Mouse (Mus musculus) MEL (cell line): ENCODE measurements around the gene Nup93. TPM values are rescaled to one million over a fixed set of nuclear protein-coding genes. Genes with fewer than 3 reads are reported as not detected.

ENCODE experiments used
- DNase-seq: peaks from one replicate; pipeline ENCODE4 v3.0.0; 2011; ENCODE audit warnings: low read depth, low spot score
- H3K27ac ChIP-seq: 2 replicates; pipeline ENCODE4 v1.5.1; 2012; ENCODE audit warnings: low read depth, mild to moderate bottlenecking, control low read depth, low read length, moderate library complexity; ENCODE audit not compliant: control insufficient read depth
- H3K27me3 ChIP-seq, 2 experiments: fragments of 150-350 bp in 1 of 2; sonication (generic) in 1 of 2; 2 replicates each; pipeline ENCODE4 v1.6.1; 2012; ENCODE audit warnings: low read length in 2 of 2, mild to moderate bottlenecking in 2 of 2, improper control_type of control experiment in 1 of 2, moderate library complexity in 1 of 2; ENCODE audit not compliant: insufficient read depth in 2 of 2, control insufficient read depth in 1 of 2
- H3K36me3 ChIP-seq, 2 experiments: 2 replicates each; pipeline ENCODE4 v1.6.1; 2012 to 2014; ENCODE audit warnings: low read length in 2 of 2, improper control_type of control experiment in 1 of 2, inconsistent platforms in 1 of 2, mild to moderate bottlenecking in 1 of 2; ENCODE audit not compliant: insufficient read depth in 2 of 2, control insufficient read depth in 1 of 2
- H3K4me1 ChIP-seq, 2 experiments: fragments of 150-350 bp in 1 of 2; sonication (generic) in 1 of 2; 2 replicates each; pipeline ENCODE4 v1.6.1; 2012; ENCODE audit warnings: low read length in 2 of 2, improper control_type of control experiment in 1 of 2, mild to moderate bottlenecking in 1 of 2; ENCODE audit not compliant: insufficient read depth in 2 of 2, control insufficient read depth in 1 of 2
- H3K4me3 ChIP-seq, 2 experiments: fragments of 150-350 bp in 1 of 2; sonication (generic) in 1 of 2; 2 replicates each; pipeline ENCODE4 v1.5.1; 2012; ENCODE audit warnings: low read depth in 2 of 2, low read length in 2 of 2, mild to moderate bottlenecking in 2 of 2, moderate library complexity in 2 of 2, control low read depth in 1 of 2, improper control_type of control experiment in 1 of 2; ENCODE audit not compliant: control insufficient read depth in 1 of 2, insufficient read depth in 1 of 2
- H3K79me2 ChIP-seq: 2 replicates; pipeline ENCODE4 v1.6.1; 2012; ENCODE audit warnings: mild to moderate bottlenecking, low read length, moderate library complexity; ENCODE audit not compliant: control insufficient read depth, poor library complexity, insufficient read depth
- H3K9ac ChIP-seq: 2 replicates; pipeline ENCODE4 v1.6.1; 2012; ENCODE audit warnings: low read depth, mild to moderate bottlenecking, control low read depth, low read length, moderate library complexity; ENCODE audit not compliant: control insufficient read depth, poor library complexity, severe bottlenecking
- H3K9me3 ChIP-seq: fragments of 150-350 bp; sonication (generic); replicated peaks from 2 replicates; pipeline ENCODE4 v1.6.1; 2012; ENCODE audit warnings: mild to moderate bottlenecking, low read length, improper control_type of control experiment, moderate library complexity; ENCODE audit not compliant: insufficient read depth
- CTCF ChIP-seq, 3 experiments: IDR thresholded peaks in 2 of 3; conservative IDR thresholded peaks in 1 of 3; 2 replicates each; pipeline ENCODE4 v1.5.1; 2011 to 2012; ENCODE audit warnings: low read length in 3 of 3, low read depth in 2 of 3, mild to moderate bottlenecking in 2 of 3, improper control_type of control experiment in 1 of 3, inconsistent platforms in 1 of 3, mixed read lengths in 1 of 3, moderate library complexity in 1 of 3; ENCODE audit not compliant: control insufficient read depth in 1 of 3, insufficient read depth in 1 of 3, poor library complexity in 1 of 3, severe bottlenecking in 1 of 3
- E2F4 ChIP-seq: IDR thresholded peaks from 2 replicates; pipeline ENCODE4 v1.6.1; 2011; ENCODE audit warnings: low read depth, low read length, improper control_type of control experiment, borderline replicate concordance
- ELF1 ChIP-seq: IDR thresholded peaks from 2 replicates; pipeline ENCODE4 v1.6.1; 2014; ENCODE audit warnings: low read depth, mild to moderate bottlenecking, inconsistent platforms, low read length, improper control_type of control experiment, moderate library complexity
- EP300 ChIP-seq, 2 experiments: IDR thresholded peaks; 2 replicates each; pipeline ENCODE4 v1.6.1; 2011; ENCODE audit warnings: improper control_type of control experiment in 2 of 2, low read length in 2 of 2, low read depth in 1 of 2, mild to moderate bottlenecking in 1 of 2
- GATA1 ChIP-seq: IDR thresholded peaks from 2 replicates; pipeline ENCODE4 v1.6.1; 2011; ENCODE audit warnings: low read depth, low read length, improper control_type of control experiment
- JUND ChIP-seq: IDR thresholded peaks from 2 replicates; pipeline ENCODE4 v1.6.1; 2011; ENCODE audit warnings: low read depth, mild to moderate bottlenecking, improper control_type of control experiment, low read length
- MEF2A ChIP-seq: IDR thresholded peaks from 2 replicates; pipeline ENCODE4 v1.6.1; 2014; ENCODE audit warnings: low read depth, mild to moderate bottlenecking, inconsistent platforms, low read length, improper control_type of control experiment; ENCODE audit not compliant: poor library complexity, insufficient replicate concordance, severe bottlenecking; ENCODE audit errors: extremely low read depth
- MYC ChIP-seq: IDR thresholded peaks from 2 replicates; pipeline ENCODE4 v1.6.1; 2011; ENCODE audit warnings: low read depth, mild to moderate bottlenecking, low read length, improper control_type of control experiment, moderate library complexity
- NRF1 ChIP-seq: IDR thresholded peaks from 2 replicates; pipeline ENCODE4 v1.6.1; 2014; ENCODE audit warnings: low read depth, mild to moderate bottlenecking, inconsistent platforms, low read length, improper control_type of control experiment, moderate library complexity; ENCODE audit not compliant: poor library complexity, insufficient read depth, severe bottlenecking
- RAD21 ChIP-seq: IDR thresholded peaks from 2 replicates; pipeline ENCODE4 v1.6.1; 2011; ENCODE audit warnings: mild to moderate bottlenecking, low read depth, low read length, improper control_type of control experiment
- SIN3A ChIP-seq: IDR thresholded peaks from 2 replicates; pipeline ENCODE4 v1.6.1; 2012; ENCODE audit warnings: low read length, improper control_type of control experiment, inconsistent platforms
- SMC3 ChIP-seq: IDR thresholded peaks from 2 replicates; pipeline ENCODE4 v1.6.1; 2011; ENCODE audit warnings: low read depth, low read length, improper control_type of control experiment
- TCF12 ChIP-seq: IDR thresholded peaks from 2 replicates; pipeline ENCODE4 v1.6.1; 2014; ENCODE audit warnings: low read depth, mild to moderate bottlenecking, inconsistent platforms, low read length, improper control_type of control experiment, moderate library complexity
- USF1 ChIP-seq: IDR thresholded peaks from 2 replicates; pipeline ENCODE4 v1.6.1; 2014; ENCODE audit warnings: low read depth, mild to moderate bottlenecking, inconsistent platforms, low read length, improper control_type of control experiment, moderate library complexity
- ZC3H11A ChIP-seq: IDR thresholded peaks from 2 replicates; pipeline ENCODE4 v1.6.1; 2012; ENCODE audit warnings: low read depth, mild to moderate bottlenecking, inconsistent platforms, low read length, improper control_type of control experiment
- ZMIZ1 ChIP-seq: IDR thresholded peaks from 2 replicates; pipeline ENCODE4 v1.6.1; 2012; ENCODE audit warnings: low read depth, mild to moderate bottlenecking, inconsistent platforms, low read length, improper control_type of control experiment, moderate library complexity
- ZNF384 ChIP-seq: IDR thresholded peaks from 2 replicates; pipeline ENCODE4 v1.6.1; 2012; ENCODE audit warnings: low read depth, mild to moderate bottlenecking, inconsistent platforms, low read length, improper control_type of control experiment
- polyA plus RNA-seq, 2 experiments: library from polyadenylated mRNA; stranded (reverse) in 1 of 2; unstranded in 1 of 2; fragments of >175 nt in 1 of 2; fragments of >200 nt in 1 of 2; gene quantifications; 2 replicates each; pipeline versions ENCODE4 v1.2.1 to v1.2.4; 2012; ENCODE audit warnings: low replicate concordance in 2 of 2, low read depth in 1 of 2; ENCODE audit not compliant: insufficient read length in 2 of 2, insufficient read depth in 1 of 2, missing spikeins in 1 of 2
- total RNA-seq: library from RNA; depleted of rRNA; stranded (reverse); fragments of 300-350 nt; gene quantifications from 2 replicates; pipeline ENCODE4 v1.2.3, GENCODE M21; 2012

The Nup93 gene
- total and polyA plus RNA-seq, 3 experiments: 71.6 to 292 (median 110) TPM

GRCm38 (mm10) chr8:94333345-94333744 is 119.0 kb downstream of the Nup93 start:
- H3K79me2 ChIP-seq: no peaks in the 10 kb centered on the region
- no peaks in the 10 kb centered on the region for H3K9me3 ChIP-seq
- H3K9ac ChIP-seq: no peak overlapping the region
- no peak overlapping the region for H3K4me3 ChIP-seq
- DNase-seq: peak; percentile 33
- H3K36me3 ChIP-seq: no peaks in the 10 kb centered on the region
- peaks cover 0 to 4% of the 10 kb centered on the region in 2 experiments; a peak in 2 of 4 replicates for H3K27me3 ChIP-seq
- H3K4me1 ChIP-seq: no peaks in the 10 kb centered on the region
- TF ChIP-seq ZC3H11A: peak; percentile 34; the same call in 1 of the 2 replicates
- TF ChIP-seq CTCF (IDR thresholded peaks at IDR 0.05 in 2 of 3, conservative IDR thresholded peaks at IDR 0.05 in 1 of 3; ENCODE audit: control insufficient read depth in 1 of 3, insufficient read depth in 1 of 3, low read depth in 2 of 3, low read length in 3 of 3, poor library complexity in 1 of 3, severe bottlenecking in 1 of 3): peak; percentile 31 to 70 (median 62)
- TF ChIP-seq SMC3: peak; percentile 75
- TF ChIP-seq RAD21: peak; percentile 64
- no peak for TF ChIP-seq ELF1
- no peak for TF ChIP-seq E2F4
- TF ChIP-seq MYC: no peak
- TF ChIP-seq TCF12: no peak
- no peak for TF ChIP-seq GATA1
- no peak for TF ChIP-seq ZMIZ1
- TF ChIP-seq EP300 (IDR thresholded peaks at IDR 0.05; ENCODE audit: low read depth in 1 of 2, low read length in 2 of 2): no peak
- no peak for TF ChIP-seq NRF1
- H3K27ac ChIP-seq: no peak overlapping the region

- Histone ChIP-seq H3K4me1 (no peaks in the 10 kb centered on the region), H3K4me3 (no peak overlapping the region), H3K9me3 (no peaks in the 10 kb centered on the region), H3K9ac (no peak overlapping the region), H3K79me2 (no peaks in the 10 kb centered on the region), H3K36me3 (no peaks in the 10 kb centered on the region), H3K27me3 (peaks cover 0 to 4% of the 10 kb centered on the region in 2 experiments; a peak in 2 of 4 replicates), H3K27ac (no peak overlapping the region)
- DNase-seq: no peak
- no peak for TF ChIP-seq ZNF384
- no peak for TF ChIP-seq ZC3H11A
- no peak for TF ChIP-seq USF1
- TF ChIP-seq RAD21: no peak
- no peak for TF ChIP-seq EP300 (IDR thresholded peaks at IDR 0.05; ENCODE audit: low read depth in 1 of 2, low read length in 2 of 2)
- no peak for TF ChIP-seq MEF2A
- no peak for TF ChIP-seq TCF12
- TF ChIP-seq JUND: no peak
- TF ChIP-seq SIN3A: no peak
Measured at GRCm38 (mm10) chr8:94337559-94337958, 123.2 kb downstream of the Nup93 start.
